ENCODE assay signal across 22 mouse cellular contexts in genomic region chr16:35004356-35004755, GRCm38 (mm10). TPM values are rescaled to one million over a fixed set of nuclear protein-coding genes. Genes with fewer than 3 reads are reported as not detected.
DNase-seq lines count a peak whose midpoint lies in the region; ATAC-seq and TF ChIP-seq lines count a peak whose summit lies in the region.
"Had no signal": no experiment of that assay in that cellular context is flagged by ENCODE, and none has a peak within 500 bp of the region (broad histone marks: within the 10 kb centered on the region; RNA-seq: fewer than 3 reads in every experiment).

No protein-coding gene starts in this region.

- no peak for ATAC-seq in intestine, embryonic 14.5 days (replicated peaks; ENCODE audit: low FRiP score, low TSS enrichment, low read depth)
- no peak for ATAC-seq in intestine, embryonic 15.5 days
- ATAC-seq in kidney, embryonic 14.5 days (ENCODE audit: low FRiP score, low TSS enrichment) = no peak
- 0 out of 2 replicates have a peak, but pooled peaks have one; percentile 43 for ATAC-seq in liver, embryonic 16.5 days (ENCODE audit: low read depth)
- ATAC-seq in liver, embryonic 11.5 days (replicated peaks; ENCODE audit: low FRiP score) = no peak
- ATAC-seq: forebrain, embryonic 16.5 days had no signal

- peak; percentile 41 for DNase-seq in intestine, embryonic 14.5 days (ENCODE audit: low spot score)
- peak; percentile 69 for DNase-seq in kidney, adult 2 months
- DNase-seq in liver, embryonic 11.5 days (ENCODE audit: low spot score) = no peak
- peak; percentile 56 for DNase-seq in ZHBTc4 (ENCODE audit: low read depth, low spot score)
- DNase-seq in adrenal gland, adult 8-10 months = no peak
- DNase-seq: adrenal gland, postnatal 25 days; cerebellum, adult 18-20 months; cerebellum, adult 9-11 months; cerebellum, postnatal 36 days; gastrocnemius, postnatal 10 days; heart, adult 18-20 months; heart, postnatal 14 days had no signal

- H3K4me3 ChIP-seq in intestine, embryonic 14.5 days (ENCODE audit: low read depth, low read length) = no peak overlapping the region
- no peak overlapping the region for H3K4me3 ChIP-seq in intestine, embryonic 15.5 days (replicated peaks)
- no peak overlapping the region for H3K4me3 ChIP-seq in kidney, adult 2 months (ENCODE audit: insufficient read depth, low read depth, low read length)
- no peak overlapping the region for H3K4me3 ChIP-seq in kidney, embryonic 14.5 days (ENCODE audit: low read length)
- H3K4me3 ChIP-seq in liver, embryonic 16.5 days (ENCODE audit: low read depth, low read length) = no peak overlapping the region
- H3K4me3 ChIP-seq in liver, embryonic 11.5 days (ENCODE audit: low read depth, low read length) = no peak overlapping the region
- H3K4me3 ChIP-seq: embryonic facial prominence, embryonic 13.5 days; forebrain, embryonic 12.5 days; heart, embryonic 15.5 days; hindbrain, embryonic 10.5 days had no signal

- no peak overlapping the region for H3K9ac ChIP-seq in intestine, embryonic 14.5 days (ENCODE audit: low read length)
- no peak overlapping the region for H3K9ac ChIP-seq in intestine, embryonic 15.5 days
- H3K9ac ChIP-seq in kidney, embryonic 14.5 days (ENCODE audit: low read depth, low read length) = no peak overlapping the region
- no peak overlapping the region for H3K9ac ChIP-seq in liver, embryonic 16.5 days (ENCODE audit: low read depth, low read length)
- no peak overlapping the region for H3K9ac ChIP-seq in liver, embryonic 11.5 days (ENCODE audit: low read depth, low read length)
- H3K9ac ChIP-seq: embryonic facial prominence, embryonic 13.5 days; forebrain, embryonic 12.5 days; heart, embryonic 15.5 days; hindbrain, embryonic 14.5 days had no signal

- H3K27ac ChIP-seq in intestine, embryonic 14.5 days (ENCODE audit: low read depth) = no peak overlapping the region
- H3K27ac ChIP-seq in intestine, embryonic 15.5 days = no peak overlapping the region
- H3K27ac ChIP-seq in kidney, adult 2 months (ENCODE audit: insufficient read depth, low read depth, low read length) = peak overlapping the region; percentile 92
- no peak overlapping the region for H3K27ac ChIP-seq in kidney, embryonic 14.5 days (ENCODE audit: low read depth, low read length)
- no peak overlapping the region for H3K27ac ChIP-seq in liver, embryonic 16.5 days (ENCODE audit: low read length)
- no peak overlapping the region for H3K27ac ChIP-seq in liver, embryonic 11.5 days (ENCODE audit: low read depth, low read length)
- H3K27ac ChIP-seq: embryonic facial prominence, embryonic 13.5 days; forebrain, embryonic 12.5 days; heart, embryonic 15.5 days; hindbrain, embryonic 10.5 days; hindbrain, embryonic 14.5 days had no signal

- no peaks in the 10 kb centered on the region for H3K9me3 ChIP-seq in intestine, embryonic 14.5 days (ENCODE audit: control insufficient read depth, low read length)
- no peaks in the 10 kb centered on the region for H3K9me3 ChIP-seq in intestine, embryonic 15.5 days
- no peaks in the 10 kb centered on the region for H3K9me3 ChIP-seq in kidney, embryonic 14.5 days (ENCODE audit: control insufficient read depth, low read length)
- H3K9me3 ChIP-seq in liver, embryonic 16.5 days (replicated peaks; ENCODE audit: control insufficient read depth, low read length) = no peaks in the 10 kb centered on the region
- H3K9me3 ChIP-seq in liver, embryonic 11.5 days (ENCODE audit: control insufficient read depth, low read length) = no peaks in the 10 kb centered on the region
- H3K9me3 ChIP-seq: embryonic facial prominence, embryonic 13.5 days; forebrain, embryonic 12.5 days; heart, embryonic 15.5 days; hindbrain, embryonic 10.5 days had no signal

- no peak for TF ChIP-seq POLR2A in kidney, adult 2 months (IDR thresholded peaks at IDR 0.05; ENCODE audit: low read depth, low read length)

- no peaks in the 10 kb centered on the region for H3K36me3 ChIP-seq in intestine, embryonic 14.5 days (ENCODE audit: control insufficient read depth, insufficient read depth, low read length)
- no peaks in the 10 kb centered on the region for H3K36me3 ChIP-seq in intestine, embryonic 15.5 days
- H3K36me3 ChIP-seq in kidney, adult 2 months (ENCODE audit: control insufficient read depth, insufficient read depth, low read length) = no peaks in the 10 kb centered on the region
- no peaks in the 10 kb centered on the region for H3K36me3 ChIP-seq in kidney, embryonic 14.5 days (ENCODE audit: control insufficient read depth, insufficient read depth, low read length)
- H3K36me3 ChIP-seq in liver, embryonic 16.5 days (ENCODE audit: control insufficient read depth, insufficient read depth) = no peaks in the 10 kb centered on the region
- no peaks in the 10 kb centered on the region for H3K36me3 ChIP-seq in liver, embryonic 11.5 days (ENCODE audit: control insufficient read depth, insufficient read depth, low read length)
- H3K36me3 ChIP-seq: embryonic facial prominence, embryonic 13.5 days; forebrain, embryonic 12.5 days; heart, embryonic 15.5 days; hindbrain, embryonic 10.5 days had no signal

- 65% methylated on average over 5 of the region's 5 CpGs for WGBS in intestine, embryonic 14.5 days
- WGBS in intestine, embryonic 15.5 days = 62% methylated on average over 5 of the region's 5 CpGs
- 44% methylated on average over 5 of the region's 5 CpGs for WGBS in kidney, adult 2 months
- 86% methylated on average over 5 of the region's 5 CpGs for WGBS in kidney, embryonic 14.5 days
- 65% methylated on average over 5 of the region's 5 CpGs for WGBS in liver, embryonic 16.5 days (ENCODE audit: insufficient replicate concordance)
- WGBS in liver, embryonic 11.5 days = 61% methylated on average over 5 of the region's 5 CpGs

- H3K4me2 ChIP-seq in intestine, embryonic 14.5 days (ENCODE audit: low read length) = no peak overlapping the region
- H3K4me2 ChIP-seq in intestine, embryonic 15.5 days (replicated peaks) = no peak overlapping the region
- H3K4me2 ChIP-seq in kidney, embryonic 14.5 days (replicated peaks; ENCODE audit: low read depth, low read length) = no peak overlapping the region
- no peak overlapping the region for H3K4me2 ChIP-seq in liver, embryonic 16.5 days (ENCODE audit: low read depth, low read length)
- no peak overlapping the region for H3K4me2 ChIP-seq in liver, embryonic 11.5 days
- H3K4me2 ChIP-seq: embryonic facial prominence, embryonic 13.5 days; forebrain, embryonic 12.5 days; heart, embryonic 11.5 days; heart, embryonic 15.5 days; hindbrain, embryonic 14.5 days had no signal

- no peaks in the 10 kb centered on the region for H3K27me3 ChIP-seq in intestine, embryonic 14.5 days (replicated peaks; ENCODE audit: control insufficient read depth, insufficient read depth, low read length)
- H3K27me3 ChIP-seq in intestine, embryonic 15.5 days (replicated peaks) = no peaks in the 10 kb centered on the region
- no peaks in the 10 kb centered on the region for H3K27me3 ChIP-seq in kidney, adult 2 months (replicated peaks; ENCODE audit: control insufficient read depth, insufficient read depth, low read length)
- no peaks in the 10 kb centered on the region for H3K27me3 ChIP-seq in kidney, embryonic 14.5 days (ENCODE audit: control insufficient read depth, insufficient read depth, low read length)
- no peaks in the 10 kb centered on the region for H3K27me3 ChIP-seq in liver, embryonic 16.5 days (ENCODE audit: control insufficient read depth, insufficient read depth, low read depth, low read length)
- H3K27me3 ChIP-seq in liver, embryonic 11.5 days (replicated peaks; ENCODE audit: control insufficient read depth, insufficient read depth, low read length) = no peaks in the 10 kb centered on the region
- H3K27me3 ChIP-seq: embryonic facial prominence, embryonic 13.5 days; forebrain, embryonic 12.5 days; heart, embryonic 15.5 days had no signal

- peaks cover 4% of the 10 kb centered on the region; the same call in 1 of the 2 replicates for H3K4me1 ChIP-seq in intestine, embryonic 14.5 days (replicated peaks; ENCODE audit: control insufficient read depth, insufficient read depth, low read length)
- 0 out of 2 replicates have a peak, but pooled peaks cover 2% of the 10 kb centered on the region for H3K4me1 ChIP-seq in intestine, embryonic 15.5 days (replicated peaks)
- H3K4me1 ChIP-seq in kidney, adult 2 months (ENCODE audit: control insufficient read depth, insufficient read depth, low read length) = peaks cover 18% of the 10 kb centered on the region; the same call in 1 of the 2 replicates
- H3K4me1 ChIP-seq in kidney, embryonic 14.5 days (ENCODE audit: control insufficient read depth, insufficient read depth, low read length) = no peaks in the 10 kb centered on the region
- H3K4me1 ChIP-seq in liver, embryonic 16.5 days (ENCODE audit: control insufficient read depth, low read depth, low read length) = no peaks in the 10 kb centered on the region
- H3K4me1 ChIP-seq in liver, embryonic 11.5 days (replicated peaks; ENCODE audit: control insufficient read depth, insufficient read depth, low read length) = no peaks in the 10 kb centered on the region

- no peak for TF ChIP-seq CTCF in kidney, adult 2 months (conservative IDR thresholded peaks at IDR 0.05; ENCODE audit: insufficient read depth, insufficient read length, low read depth, low read length)

RNA-seq across cellular contexts. Expression of gene Hacd2, which starts 17.9 kb away (rescaled TPM):
- 45.4 and 53.7 TPM in 2 replicates for polyA plus RNA-seq in intestine, embryonic 14.5 days (2014; fragmentation: Nextera tagmentation; extraction: Ambion mirVana)
- 92.3 and 112 TPM in 2 replicates for polyA plus RNA-seq in intestine, embryonic 15.5 days (2015; fragmentation: Nextera tagmentation; extraction: Ambion mirVana)
- polyA plus RNA-seq in kidney, adult 2 months (2012; rRNA removed) = 68.4 and 70.8 TPM in 2 replicates
- polyA plus RNA-seq in kidney, embryonic 14.5 days (2014; fragmentation: Nextera tagmentation; extraction: Ambion mirVana) = 51.4 and 73.9 TPM in 2 replicates
- polyA plus RNA-seq in liver, embryonic 16.5 days (2015; fragmentation: Nextera tagmentation; extraction: Ambion mirVana) = 103 and 109 TPM in 2 replicates
- polyA plus RNA-seq in liver, embryonic 11.5 days (2014; fragmentation: Nextera tagmentation; extraction: Ambion mirVana) = 49.1 and 50.2 TPM in 2 replicates
- 10 to 100 TPM; 30.9 to 51.4 (median 43.5) TPM for total RNA-seq in adrenal gland, adult 8-10 months (2022)

Comparison
In these comparisons a context has a peak if more than half of its experiments do, and no peak if none do; other contexts are left out.
1. DNase-seq: peak in intestine, embryonic 14.5 days (single experiment), kidney, adult 2 months (single experiment) and ZHBTc4 (single experiment); none in liver, embryonic 11.5 days (single experiment) and adrenal gland, adult 8-10 months (single experiment).